Mouse (Mus musculus): ENCODE results near the gene Serbp1.

DNA sequence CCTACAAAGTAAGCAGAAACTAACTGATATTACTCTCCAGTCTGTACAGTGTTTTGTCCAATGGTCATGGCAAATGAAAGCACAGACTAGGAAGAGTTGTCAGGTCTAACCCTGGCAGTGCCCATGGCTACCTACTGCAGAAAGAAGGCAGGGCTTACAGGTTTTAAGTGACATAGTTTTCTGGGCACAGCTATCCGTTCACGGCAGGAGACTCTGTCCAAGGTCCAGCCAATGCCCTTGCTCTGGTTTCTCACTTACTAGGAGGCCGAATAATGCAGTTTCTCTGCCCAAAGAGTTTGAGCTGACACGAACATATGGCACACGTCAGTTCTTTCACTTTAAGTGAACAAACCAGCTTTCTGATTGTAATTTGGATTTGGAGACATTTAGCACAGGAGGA, 79.1 kb downstream of the Serbp1 start:
- TF ChIP-seq CTCF (IDR thresholded peaks at IDR 0.05; ENCODE audit: borderline replicate concordance, extremely low read depth, insufficient read depth, insufficient read length) (no peak), POLR2A (IDR thresholded peaks at IDR 0.05; ENCODE audit: borderline replicate concordance, extremely low read depth, insufficient read depth, insufficient read length, poor library complexity, severe bottlenecking) (no peak)

Measured in brain, embryonic 14.5 days (tissue).